Mouse (Mus musculus) c-Kit-positive CD71-negative TER-119-negative erythroid progenitor cells, embryonic 14.5 days (primary cell): Measurements from ENCODE around the gene Lsm11.

Source experiments
- DNase-seq: peaks from one replicate; pipeline ENCODE4 v3.0.0-alpha.2; 2013; ENCODE audit warnings: low read depth

The Lsm11 gene

GRCm38 (mm10) chr11:45944643-45945156, at the start of gene Lsm11:
TSS of gene Lsm11 (minus strand) at chr11:45944935.
- peak; percentile 89 for DNase-seq

- DNase-seq, result no peak
Measured at GRCm38 (mm10) chr11:45992087-45992486, 47.4 kb upstream of the Lsm11 start.

- DNase-seq, result no peak
Measured at GRCm38 (mm10) chr11:45991604-45992003, 46.9 kb upstream of the Lsm11 start.

GRCm38 (mm10) chr11:45980893-45981253, 36.1 kb upstream of the Lsm11 start:
- no peak for DNase-seq

GRCm38 (mm10) chr11:45979946-45980892, 35.5 kb upstream of the Lsm11 start, which contains the start of gene Sox30:
TSS of gene Sox30 (plus strand) at chr11:45980310.
- DNase-seq, result no peak

- no peak for DNase-seq
Measured at GRCm38 (mm10) chr11:45976061-45976460, 31.3 kb upstream of the Lsm11 start.

GRCm38 (mm10) chr11:45974466-45974865, 29.7 kb upstream of the Lsm11 start:
- no peak for DNase-seq

- DNase-seq, result no peak
Measured at GRCm38 (mm10) chr11:45973635-45974034, 28.9 kb upstream of the Lsm11 start.

- no peak for DNase-seq
Measured at GRCm38 (mm10) chr11:45968466-45968865, 23.7 kb upstream of the Lsm11 start.

- DNase-seq, result no peak
Measured at GRCm38 (mm10) chr11:45966896-45967295, 22.2 kb upstream of the Lsm11 start.

- no peak for DNase-seq
Measured at GRCm38 (mm10) chr11:45960003-45960402, 15.3 kb upstream of the Lsm11 start.

- peak; percentile 54 for DNase-seq
Measured at GRCm38 (mm10) chr11:45959598-45959997, 14.9 kb upstream of the Lsm11 start.

GRCm38 (mm10) chr11:45955127-45955627, 10.4 kb upstream of the Lsm11 start, which contains the start of gene Thg1l:
TSS of gene Thg1l (minus strand) at chr11:45955494.
- DNase-seq, result peak; percentile 90

- no peak for DNase-seq
Measured at GRCm38 (mm10) chr11:45947491-45947890, 2.8 kb upstream of the Lsm11 start.

- no peak for DNase-seq
Measured at GRCm38 (mm10) chr11:45946796-45947195, 2.1 kb upstream of the Lsm11 start.

- peak; percentile 13 for DNase-seq
Measured at GRCm38 (mm10) chr11:45943891-45944642, 668 bp downstream of the Lsm11 start.

- DNase-seq, result no peak
Measured at GRCm38 (mm10) chr11:45943108-45943705, 1.5 kb downstream of the Lsm11 start.

GRCm38 (mm10) chr11:45942281-45942680, 2.5 kb downstream of the Lsm11 start:
- no peak for DNase-seq

GRCm38 (mm10) chr11:45938917-45939316, 5.8 kb downstream of the Lsm11 start:
- no peak for DNase-seq

- DNase-seq, result no peak
Measured at GRCm38 (mm10) chr11:45937478-45937877, 7.3 kb downstream of the Lsm11 start.

GRCm38 (mm10) chr11:45932771-45933170, 12.0 kb downstream of the Lsm11 start:
- DNase-seq, result no peak

- DNase-seq, result no peak
Measured at GRCm38 (mm10) chr11:45929541-45929940, 15.2 kb downstream of the Lsm11 start.
